Mouse (Mus musculus): ENCODE data around the gene Fcrl6.

Gene Fcrl6

GRCm38 (mm10) chr1:172602326-172602725, at the start of gene Fcrl6:
Gene Fcrl6 (minus strand): TSS chr1:172602551.
- DNase-seq, result no peak

- no peak for DNase-seq
These were observed 49.1 kb upstream of the Fcrl6 start for GRCm38 (mm10) chr1:172651288-172651987.

- peak; percentile 68 to 70 for DNase-seq
These were observed 48.4 kb upstream of the Fcrl6 start for GRCm38 (mm10) chr1:172650519-172651287.

GRCm38 (mm10) chr1:172649396-172649795, 47.0 kb upstream of the Fcrl6 start:
- DNase-seq, result no peak

GRCm38 (mm10) chr1:172647236-172647635, 44.9 kb upstream of the Fcrl6 start:
- DNase-seq, result no peak

- DNase-seq, result no peak
These were observed 36.4 kb upstream of the Fcrl6 start for GRCm38 (mm10) chr1:172638781-172639180.

GRCm38 (mm10) chr1:172637801-172638200, 35.5 kb upstream of the Fcrl6 start:
- no peak for DNase-seq

GRCm38 (mm10) chr1:172636266-172636665, 33.9 kb upstream of the Fcrl6 start:
- DNase-seq, result no peak

- no peak for DNase-seq
These were observed 32.9 kb upstream of the Fcrl6 start for GRCm38 (mm10) chr1:172635258-172635657.

GRCm38 (mm10) chr1:172634136-172634535, 31.8 kb upstream of the Fcrl6 start:
- no peak for DNase-seq

GRCm38 (mm10) chr1:172632451-172633326, 30.3 kb upstream of the Fcrl6 start, which contains the start of gene Dusp23:
Gene Dusp23 (minus strand): TSS chr1:172632962.
- peak; percentile 97 for DNase-seq

GRCm38 (mm10) chr1:172631721-172632120, 29.4 kb upstream of the Fcrl6 start:
- DNase-seq, result no peak

- no peak for DNase-seq
These were observed 27.5 kb upstream of the Fcrl6 start for GRCm38 (mm10) chr1:172629831-172630230.

GRCm38 (mm10) chr1:172626306-172626705, 24.0 kb upstream of the Fcrl6 start:
- DNase-seq, result no peak

- no peak for DNase-seq
These were observed 21.7 kb upstream of the Fcrl6 start for GRCm38 (mm10) chr1:172624081-172624480.

- DNase-seq, result no peak
These were observed 21.2 kb upstream of the Fcrl6 start for GRCm38 (mm10) chr1:172623599-172623998.

GRCm38 (mm10) chr1:172619235-172619634, 16.9 kb upstream of the Fcrl6 start:
- peak; percentile 86 to 89 for DNase-seq

GRCm38 (mm10) chr1:172618141-172618540, 15.8 kb upstream of the Fcrl6 start:
- DNase-seq, result no peak

- peak in 1 of 2 experiments; percentile 14 for DNase-seq
These were observed 15.2 kb upstream of the Fcrl6 start for GRCm38 (mm10) chr1:172617365-172618076.

- DNase-seq, result peak; percentile 74 to 79
These were observed 14.4 kb upstream of the Fcrl6 start for GRCm38 (mm10) chr1:172616537-172617300.

- no peak for DNase-seq
These were observed 13.1 kb upstream of the Fcrl6 start for GRCm38 (mm10) chr1:172615412-172615811.

- no peak for DNase-seq
These were observed 12.3 kb upstream of the Fcrl6 start for GRCm38 (mm10) chr1:172614654-172615053.
